Mouse (Mus musculus): Measurements from ENCODE around the gene Slc2a5.

GRCm38 (mm10) chr4:150120173-150120833 lies 1.2 kb downstream of the Slc2a5 start:
- TF ChIP-seq CTCF (IDR thresholded peaks at IDR 0.05; ENCODE audit: low read depth) (no peak), EP300 (optimal IDR thresholded peaks at IDR 0.05) (no peak)

Data from stomach, postnatal 0 days (tissue).